Mouse (Mus musculus) bone marrow, adult 2 months (tissue): Measurements from ENCODE around the gene Exoc4.

ENCODE experiments used
- CTCF ChIP-seq: fragments of 200-500 bp; IDR thresholded peaks from 2 replicates; pipeline ENCODE4 v1.5.1; 2011; ENCODE audit warnings: low read length, control low read depth; ENCODE audit not compliant: control insufficient read depth, insufficient read depth
- POLR2A ChIP-seq: fragments of 200-500 bp; IDR thresholded peaks from 2 replicates; pipeline ENCODE4 v1.6.1; 2011; ENCODE audit warnings: low read depth, mild to moderate bottlenecking, control low read depth, low read length, borderline replicate concordance; ENCODE audit not compliant: control insufficient read depth

GRCm38 (mm10) chr6:33542712-33543111 is 293.8 kb downstream of the Exoc4 start:
- no peak for TF ChIP-seq CTCF
- TF ChIP-seq POLR2A, result no peak
